Mouse (Mus musculus) CD4-positive, CD25-positive, alpha-beta regulatory T cell, adult 2 months (primary cell): Measurements from ENCODE around the gene Zfp941.

Source experiments
- DNase-seq: peaks from one replicate; pipeline ENCODE4 v3.0.0-alpha.2; 2012; ENCODE audit warnings: low read depth, low spot score

Gene Zfp941

GRCm38 (mm10) chr7:140840750-140841735 is 19.1 kb upstream of the Zfp941 start:
- DNase-seq, result no peak

- DNase-seq, result no peak
These were observed 17.6 kb upstream of the Zfp941 start for GRCm38 (mm10) chr7:140839556-140839955.

GRCm38 (mm10) chr7:140836243-140837115 is 14.5 kb upstream of the Zfp941 start:
- no peak for DNase-seq

GRCm38 (mm10) chr7:140835758-140836087 is 13.7 kb upstream of the Zfp941 start:
- DNase-seq, result no peak

GRCm38 (mm10) chr7:140834968-140835757 is 13.2 kb upstream of the Zfp941 start, which contains the start of gene Urah:
Gene Urah, plus strand, starts transcription at chr7:140835018.
- DNase-seq, result no peak

- DNase-seq, result no peak
These were observed 11.4 kb upstream of the Zfp941 start for GRCm38 (mm10) chr7:140833341-140833740.

GRCm38 (mm10) chr7:140831447-140831846 is 9.5 kb upstream of the Zfp941 start:
- no peak for DNase-seq

- DNase-seq, result peak; percentile 40
These were observed 6.3 kb upstream of the Zfp941 start for GRCm38 (mm10) chr7:140828171-140828881.

- DNase-seq, result no peak
These were observed 753 bp upstream of the Zfp941 start for GRCm38 (mm10) chr7:140822731-140823130.

- no peak for DNase-seq
These were observed 699 bp downstream of the Zfp941 start for GRCm38 (mm10) chr7:140821305-140821652.

- DNase-seq, result no peak
These were observed 1.8 kb downstream of the Zfp941 start for GRCm38 (mm10) chr7:140820173-140820572.

GRCm38 (mm10) chr7:140812850-140813249 is 9.1 kb downstream of the Zfp941 start:
- DNase-seq, result no peak

- no peak for DNase-seq
These were observed 10.3 kb downstream of the Zfp941 start for GRCm38 (mm10) chr7:140811714-140812113.

- DNase-seq, result peak; percentile 20
These were observed 11.5 kb downstream of the Zfp941 start for GRCm38 (mm10) chr7:140810496-140810895.

GRCm38 (mm10) chr7:140805704-140806103 is 16.3 kb downstream of the Zfp941 start:
- peak; percentile 69 for DNase-seq

- DNase-seq, result no peak
These were observed 19.3 kb downstream of the Zfp941 start for GRCm38 (mm10) chr7:140802629-140803028.

GRCm38 (mm10) chr7:140798212-140798611 is 23.8 kb downstream of the Zfp941 start:
- DNase-seq, result no peak

- no peak for DNase-seq
These were observed 24.4 kb downstream of the Zfp941 start for GRCm38 (mm10) chr7:140797619-140798018.

- DNase-seq, result no peak
These were observed 28.4 kb downstream of the Zfp941 start for GRCm38 (mm10) chr7:140793541-140793940.

- DNase-seq, result no peak
These were observed 33.9 kb downstream of the Zfp941 start for GRCm38 (mm10) chr7:140788053-140788435.
